Mouse (Mus musculus) telencephalon, adult 2 months (tissue): ENCODE results near the gene Ica1l.

Experiments
- DNase-seq: peaks from one replicate; pipeline ENCODE4 v3.0.0-alpha.2; 2011; ENCODE audit warnings: low read depth, low spot score

The Ica1l gene

GRCm38 (mm10) chr1:59966171-59966785 lies 76.7 kb downstream of the Ica1l start:
- no peak for DNase-seq

- DNase-seq = no peak
Observed at GRCm38 (mm10) chr1:59959941-59960340, 83.0 kb downstream of the Ica1l start.

- DNase-seq = no peak
Observed at GRCm38 (mm10) chr1:59957206-59957605, 85.8 kb downstream of the Ica1l start.

GRCm38 (mm10) chr1:59947509-59947908 lies 95.5 kb downstream of the Ica1l start:
- no peak for DNase-seq

- no peak for DNase-seq
Observed at GRCm38 (mm10) chr1:59945969-59946368, 97.0 kb downstream of the Ica1l start.

GRCm38 (mm10) chr1:59943825-59944224 lies 99.2 kb downstream of the Ica1l start:
- no peak for DNase-seq

- no peak for DNase-seq
Observed at GRCm38 (mm10) chr1:59942057-59942790, 100.8 kb downstream of the Ica1l start.

GRCm38 (mm10) chr1:59941063-59941462 lies 101.9 kb downstream of the Ica1l start:
- DNase-seq = no peak

- DNase-seq = no peak
Observed at GRCm38 (mm10) chr1:59932991-59933390, 110.0 kb downstream of the Ica1l start.
